ENCODE assay signal across 11 mouse cellular contexts in the genomic region with DNA sequence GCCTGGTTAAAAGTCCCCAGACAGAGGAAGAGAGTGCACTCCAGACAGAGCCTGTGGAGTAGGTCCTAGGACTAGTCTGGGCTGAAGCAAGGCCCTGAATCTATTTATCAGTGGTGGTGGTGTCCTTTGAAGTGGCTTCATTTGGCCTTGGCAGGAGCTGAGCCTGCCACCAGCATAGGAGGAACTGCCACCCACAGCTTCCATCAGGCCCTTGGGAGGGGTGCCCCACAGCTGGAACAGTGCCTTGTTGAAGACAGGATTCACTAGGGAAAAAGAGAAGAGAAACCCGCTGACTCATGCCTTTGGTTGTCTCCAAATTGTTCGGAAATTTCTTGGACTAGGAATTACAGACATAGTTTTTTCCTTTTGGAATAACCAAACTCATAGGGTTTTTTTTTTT.
DNase-seq lines count a peak whose midpoint lies in the region; ATAC-seq lines count a peak whose summit lies in the region.
"Had no signal": no experiment of that assay in that cellular context is flagged by ENCODE, and none has a peak within 500 bp of the region (broad histone marks: within the 10 kb centered on the region; RNA-seq: fewer than 3 reads in every experiment).

No protein-coding gene starts in this region.

- H3K36me3 ChIP-seq in intestine, embryonic 15.5 days: no peaks in the 10 kb centered on the region
- H3K36me3 ChIP-seq: liver, embryonic 12.5 days had no signal

- no peak overlapping the region for H3K4me2 ChIP-seq in intestine, embryonic 15.5 days (replicated peaks)
- H3K4me2 ChIP-seq: hindbrain, embryonic 14.5 days; liver, embryonic 12.5 days had no signal

- H3K4me3 ChIP-seq in intestine, embryonic 15.5 days (replicated peaks): no peak overlapping the region
- H3K4me3 ChIP-seq: liver, embryonic 12.5 days had no signal

- peak; percentile 27 for DNase-seq in ovary, postnatal 36 days (ENCODE audit: low spot score)
- no peak for DNase-seq in ovary, postnatal 10 days (ENCODE audit: low spot score)
- peak; percentile 82 for DNase-seq in adrenal gland, adult 8-10 months
- peak; percentile 13 for DNase-seq in gastrocnemius, postnatal 25 days
- DNase-seq in left cerebral cortex, adult 8-10 months (ENCODE audit: low spot score in 2 of 2): no peak
- DNase-seq: thymus, adult 2 months had no signal

- H3K9ac ChIP-seq in intestine, embryonic 15.5 days: no peak overlapping the region
- H3K9ac ChIP-seq: hindbrain, embryonic 14.5 days; liver, embryonic 12.5 days had no signal

- ATAC-seq in megakaryocyte, adult 5-6 weeks (ENCODE audit: poor library complexity, severe bottlenecking): peak; percentile 69
- no peak for ATAC-seq in intestine, embryonic 15.5 days
- ATAC-seq: liver, embryonic 12.5 days; midbrain, embryonic 16.5 days had no signal

- H3K9me3 ChIP-seq in intestine, embryonic 15.5 days: no peaks in the 10 kb centered on the region
- H3K9me3 ChIP-seq: liver, embryonic 12.5 days had no signal

- H3K27me3 ChIP-seq in intestine, embryonic 15.5 days (replicated peaks): no peaks in the 10 kb centered on the region
- H3K27me3 ChIP-seq: liver, embryonic 12.5 days had no signal

- 86% methylated on average over 2 of the region's 2 CpGs for WGBS in intestine, embryonic 15.5 days

- no peak overlapping the region for H3K27ac ChIP-seq in intestine, embryonic 15.5 days
- H3K27ac ChIP-seq: hindbrain, embryonic 14.5 days; liver, embryonic 12.5 days had no signal

- no peaks in the 10 kb centered on the region for H3K4me1 ChIP-seq in intestine, embryonic 15.5 days (replicated peaks)
- H3K4me1 ChIP-seq: liver, embryonic 12.5 days had no signal

Comparison
In these comparisons a context has a peak if more than half of its experiments do, and no peak if none do; other contexts are left out.
1. DNase-seq: peak in ovary, postnatal 36 days (single experiment), adrenal gland, adult 8-10 months (single experiment) and gastrocnemius, postnatal 25 days (single experiment); none in ovary, postnatal 10 days (single experiment) and left cerebral cortex, adult 8-10 months (0 of 2).